Mouse (Mus musculus) megakaryocyte, embryonic 14.5 days (primary cell): ENCODE measurements around the gene Rrp9.

Experiments
- FLI1 ChIP-seq: IDR thresholded peaks from 2 replicates; pipeline ENCODE4 v1.6.1; 2012; ENCODE audit warnings: low read length, inconsistent platforms, mixed read lengths
- GATA1 ChIP-seq: IDR thresholded peaks from 3 replicates; pipeline ENCODE4 v1.6.1; 2012; ENCODE audit warnings: mixed read lengths, low read length, inconsistent platforms, borderline replicate concordance

DNA sequence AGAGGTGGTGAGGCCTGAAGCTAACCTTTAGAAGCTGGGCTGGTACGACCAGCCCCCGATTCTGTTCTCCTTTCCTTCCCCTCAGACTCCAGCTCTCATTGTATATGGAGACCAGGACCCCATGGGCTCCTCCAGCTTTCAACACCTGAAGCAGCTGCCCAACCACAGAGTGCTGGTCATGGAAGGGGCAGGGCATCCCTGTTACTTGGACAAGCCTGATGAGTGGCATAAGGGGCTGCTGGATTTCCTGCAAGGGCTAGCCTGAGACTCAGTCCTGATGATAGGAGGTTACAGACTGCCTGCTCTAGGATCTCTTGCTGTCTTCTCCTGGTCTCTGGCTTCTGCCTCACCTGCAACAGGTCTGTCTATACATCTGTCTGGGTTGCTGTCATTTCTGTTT, 23.9 kb upstream of the Rrp9 start:
- TF ChIP-seq GATA1 (no peak), FLI1 (no peak)
